Mouse (Mus musculus) c-Kit-positive CD71-positive TER-119-negative erythroid progenitor cells, embryonic 14.5 days (primary cell): ENCODE results near the gene Sh3gl3.
"Not testable (repeated sequence)": the region's sequence is repeated elsewhere in the genome, so short reads cannot be mapped to it uniquely, and the experiment has no call there.

Source experiments
- DNase-seq: peaks from one replicate; pipeline ENCODE4 v3.0.0-alpha.2; 2013; ENCODE audit warnings: low read depth

The Sh3gl3 gene

DNA sequence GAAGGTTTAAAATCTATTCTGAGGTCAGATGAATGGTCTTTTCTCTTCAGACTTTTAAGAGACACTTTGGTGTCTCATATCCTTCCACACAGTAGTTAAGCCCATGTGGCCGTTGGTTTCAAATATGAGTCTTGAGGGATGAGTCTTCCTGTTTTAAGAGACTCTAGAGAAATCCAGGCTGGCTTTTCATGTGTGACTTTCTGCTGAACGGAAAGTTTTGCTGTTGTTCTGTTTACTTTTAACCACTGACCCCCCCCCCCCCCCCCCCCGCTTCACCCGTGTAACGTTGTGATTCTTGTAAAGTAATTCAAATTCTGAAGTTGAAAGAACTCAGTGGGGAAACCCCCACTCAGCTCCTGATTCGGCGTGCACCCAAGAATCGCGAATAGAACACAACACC, 61.8 kb downstream of the Sh3gl3 start:
- no peak for DNase-seq

- DNase-seq = no peak
These were observed 62.7 kb downstream of the Sh3gl3 start for GRCm38 (mm10) chr7:82236152-82236898.

DNA sequence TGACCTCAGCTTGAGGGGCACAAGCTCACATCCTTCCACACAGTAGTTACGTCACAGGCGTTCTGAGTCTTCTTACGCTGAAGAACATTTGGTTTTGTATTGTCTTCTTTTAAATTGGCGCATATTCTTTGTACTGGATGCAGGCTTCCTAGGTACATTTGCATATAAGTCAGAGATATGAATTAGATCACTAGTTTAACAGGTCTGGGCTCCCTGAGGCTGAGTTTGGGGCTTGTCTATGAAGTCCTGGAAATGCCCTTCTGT, 63.2 kb downstream of the Sh3gl3 start:
- no peak for DNase-seq

DNA sequence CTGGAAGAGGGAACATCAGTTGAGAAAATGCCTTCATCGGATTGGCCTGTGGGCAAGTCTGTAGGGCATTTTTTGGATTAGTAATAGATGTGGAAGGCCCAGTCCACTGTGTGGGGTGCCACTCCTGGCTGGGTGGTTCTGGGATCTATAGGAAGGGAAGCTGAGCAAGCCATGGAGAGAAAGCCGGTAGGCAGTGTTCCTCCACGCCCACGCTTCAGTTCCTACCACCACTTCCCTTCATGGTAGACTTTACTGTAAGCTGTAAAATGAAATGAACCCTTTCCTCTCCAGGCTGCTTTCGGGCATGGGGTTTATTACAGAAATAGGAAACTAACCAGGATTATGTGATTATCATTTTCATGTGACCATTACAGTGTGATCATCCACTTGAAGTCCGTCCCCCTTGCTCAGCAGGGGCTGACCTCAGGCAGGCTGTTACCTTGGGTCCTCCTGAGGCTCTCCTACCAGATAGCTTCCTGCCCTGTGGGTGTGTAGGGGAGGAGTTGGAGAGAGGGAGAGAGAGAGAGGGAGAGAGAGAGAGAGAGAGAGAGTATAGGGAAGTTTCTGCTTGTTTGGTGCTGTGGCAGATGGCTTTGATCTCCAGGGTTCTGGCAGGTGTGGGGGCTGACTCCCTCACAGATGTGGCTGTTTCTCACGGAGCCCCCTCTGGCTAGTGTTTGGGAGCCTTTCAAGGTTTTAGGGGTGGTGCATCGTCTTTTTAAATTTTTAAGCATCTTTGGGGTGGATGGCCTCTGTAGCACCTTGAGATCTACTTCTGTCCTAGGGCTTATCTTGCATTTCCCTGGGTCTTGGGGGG, 67.0 kb downstream of the Sh3gl3 start:
- DNase-seq = no peak

- no peak for DNase-seq
These were observed 71.1 kb downstream of the Sh3gl3 start for GRCm38 (mm10) chr7:82244701-82245100.

DNA sequence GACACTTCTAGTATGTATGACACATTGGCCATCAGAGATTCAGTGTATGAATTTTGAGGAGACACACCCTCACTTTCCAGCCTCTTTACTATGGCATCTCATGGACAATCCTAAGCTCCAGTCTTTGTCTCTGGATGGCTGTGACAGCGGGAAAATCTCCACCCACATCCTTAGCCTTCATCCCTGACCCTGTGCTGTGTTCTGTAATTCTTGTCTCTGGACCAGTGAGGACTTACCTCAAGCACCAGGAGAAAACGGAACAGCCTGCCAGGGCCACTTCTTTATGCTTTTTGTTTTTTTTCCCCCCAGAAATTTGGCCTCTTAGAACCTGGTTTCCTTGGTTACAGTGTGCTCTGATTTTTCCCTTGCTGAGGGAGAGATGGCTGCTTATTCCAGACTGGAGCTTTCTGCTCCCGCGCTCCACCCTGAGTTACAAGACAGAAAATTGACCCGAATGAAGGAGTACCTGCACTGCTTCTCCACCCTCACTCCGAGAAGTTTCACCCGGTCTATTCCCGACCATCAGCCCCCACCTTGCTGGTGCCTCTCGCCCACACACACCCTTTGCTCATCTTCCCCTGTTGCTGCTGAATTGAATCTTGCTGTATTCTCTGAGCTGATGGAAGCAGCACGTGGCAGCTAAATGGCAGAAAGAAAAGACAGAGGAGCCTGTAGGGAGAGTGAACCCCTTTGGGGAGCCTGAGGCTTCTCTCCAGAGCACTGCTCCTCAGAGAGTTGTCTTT, 75.5 kb downstream of the Sh3gl3 start:
- DNase-seq = no peak

DNA sequence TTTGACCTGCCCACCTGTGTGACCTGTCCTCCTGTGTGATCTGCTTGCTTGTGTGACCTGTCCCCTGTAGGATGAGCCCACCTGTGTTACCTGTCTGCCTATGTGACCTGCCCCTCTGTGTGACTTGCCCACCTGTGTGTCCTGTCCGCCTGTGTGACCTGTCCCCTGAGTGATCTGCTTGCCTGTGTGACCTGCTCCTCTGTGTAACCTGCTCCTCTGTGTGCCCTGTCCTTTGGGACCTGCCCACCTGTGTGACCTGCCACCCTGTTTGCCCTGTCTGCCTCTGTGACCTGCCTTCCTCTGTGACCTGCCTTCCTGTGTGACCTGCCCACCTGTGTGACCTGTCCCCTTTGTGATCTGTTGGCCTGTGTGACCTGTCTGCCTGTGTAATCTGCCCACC, 79.7 kb downstream of the Sh3gl3 start:
- DNase-seq = no peak

DNA sequence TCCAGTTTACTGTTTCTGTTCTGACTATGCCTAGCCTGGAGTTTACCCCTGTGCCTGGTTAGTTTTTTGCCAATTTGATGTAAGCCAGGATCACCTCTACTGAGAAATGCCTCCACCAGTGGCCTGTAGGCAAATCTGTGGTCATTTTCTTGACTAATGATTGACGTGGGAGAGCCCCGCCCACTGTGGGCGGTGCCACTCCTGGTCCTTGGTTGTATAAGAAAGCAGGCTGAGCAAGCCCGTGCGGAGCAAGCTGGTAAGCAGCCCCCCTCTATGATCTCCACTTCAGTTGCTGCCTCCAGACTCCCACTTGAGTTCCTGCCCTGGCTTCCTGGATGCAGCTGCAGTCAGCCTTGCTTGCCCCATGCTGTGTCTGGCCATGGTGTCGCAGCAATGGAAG, 83.3 kb downstream of the Sh3gl3 start:
- DNase-seq = no peak

- DNase-seq = no peak
These were observed 83.9 kb downstream of the Sh3gl3 start for GRCm38 (mm10) chr7:82257530-82257929.

- no peak for DNase-seq
These were observed 86.6 kb downstream of the Sh3gl3 start for GRCm38 (mm10) chr7:82260210-82260609.

DNA sequence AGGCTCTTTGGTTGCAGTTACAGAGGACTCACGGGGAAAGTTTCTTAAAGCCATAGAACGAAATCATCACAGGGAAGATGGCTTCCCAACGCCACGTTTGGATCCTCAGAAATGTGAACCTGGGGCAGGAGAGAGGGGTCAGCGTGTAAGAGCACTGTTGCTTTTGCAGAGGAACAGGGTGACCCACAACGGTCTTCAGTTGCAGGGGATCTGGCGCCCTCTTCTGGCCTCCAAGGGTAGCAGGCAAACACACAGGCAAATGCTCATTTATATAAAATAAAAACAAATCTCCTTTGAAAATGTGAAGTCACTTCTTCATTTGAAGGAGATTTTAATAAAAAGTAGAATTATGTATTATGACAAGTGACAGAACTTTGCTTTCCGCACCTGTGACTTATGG, 89.5 kb downstream of the Sh3gl3 start:
- DNase-seq = peak; percentile 11

DNA sequence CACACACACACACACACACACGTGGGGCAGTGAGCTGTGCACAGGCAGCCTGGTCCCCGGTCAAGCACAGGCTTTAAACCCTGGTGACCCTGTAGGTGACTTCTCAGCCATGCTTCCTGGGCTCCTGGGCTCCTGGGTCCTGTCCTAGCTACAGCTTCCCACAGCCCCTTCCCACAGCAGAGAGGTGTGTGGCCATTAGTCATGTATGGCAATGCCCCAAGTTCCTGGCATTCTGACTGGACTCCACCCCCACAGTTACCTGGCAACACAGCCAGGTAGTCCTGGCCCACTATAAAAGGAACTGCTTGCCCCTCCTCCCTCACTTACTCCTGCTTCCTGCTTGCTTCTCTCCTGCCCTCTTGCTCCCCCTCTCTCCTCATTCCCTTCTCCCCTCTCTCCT, 90.5 kb downstream of the Sh3gl3 start:
- no peak for DNase-seq

- DNase-seq = no peak
These were observed 91.7 kb downstream of the Sh3gl3 start for GRCm38 (mm10) chr7:82265365-82265764.

DNA sequence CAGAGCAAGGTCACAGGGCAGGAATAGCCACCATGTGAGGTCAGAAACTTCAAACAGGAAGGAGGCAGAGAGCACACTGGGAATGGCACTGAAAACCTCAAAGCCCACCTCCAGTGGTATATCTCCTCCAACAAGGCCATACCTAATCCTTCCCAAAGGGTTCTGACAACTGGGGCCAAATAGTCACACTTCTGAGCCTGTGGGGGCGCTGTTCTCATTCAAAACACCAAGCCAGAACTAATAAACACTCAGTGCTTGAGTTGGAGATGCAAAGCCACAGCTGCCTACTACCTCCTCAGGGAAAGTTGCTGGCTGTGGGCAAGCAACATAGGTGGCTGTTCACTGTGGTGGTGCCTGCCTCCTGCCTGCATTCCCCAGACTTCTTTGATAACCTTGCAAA, 96.3 kb downstream of the Sh3gl3 start:
- no peak for DNase-seq

GRCm38 (mm10) chr7:82271742-82272141, 98.1 kb downstream of the Sh3gl3 start:
- DNase-seq = no peak

DNA sequence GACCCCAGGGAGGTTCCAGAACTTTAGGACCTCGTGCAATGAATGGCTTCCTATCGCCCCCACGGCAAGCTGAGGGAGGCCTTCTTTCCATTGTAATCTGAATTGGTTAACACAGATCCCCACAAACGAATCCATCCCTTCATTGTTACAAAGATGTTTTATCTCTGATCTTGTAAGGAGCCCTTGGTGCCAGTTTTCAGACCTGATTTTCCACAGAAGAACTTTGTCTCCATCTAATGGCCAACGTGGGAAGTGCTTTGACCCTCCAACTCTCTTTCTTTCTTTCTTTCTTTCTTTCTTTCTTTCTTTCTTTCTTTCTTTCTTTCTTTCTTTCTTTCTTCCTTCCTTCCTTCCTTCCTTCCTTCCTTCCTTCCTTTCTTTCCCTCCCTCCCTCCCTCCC, 99.2 kb downstream of the Sh3gl3 start:
- not testable (repeated sequence) for DNase-seq

GRCm38 (mm10) chr7:82274011-82274709, 100.5 kb downstream of the Sh3gl3 start:
- no peak for DNase-seq

DNA sequence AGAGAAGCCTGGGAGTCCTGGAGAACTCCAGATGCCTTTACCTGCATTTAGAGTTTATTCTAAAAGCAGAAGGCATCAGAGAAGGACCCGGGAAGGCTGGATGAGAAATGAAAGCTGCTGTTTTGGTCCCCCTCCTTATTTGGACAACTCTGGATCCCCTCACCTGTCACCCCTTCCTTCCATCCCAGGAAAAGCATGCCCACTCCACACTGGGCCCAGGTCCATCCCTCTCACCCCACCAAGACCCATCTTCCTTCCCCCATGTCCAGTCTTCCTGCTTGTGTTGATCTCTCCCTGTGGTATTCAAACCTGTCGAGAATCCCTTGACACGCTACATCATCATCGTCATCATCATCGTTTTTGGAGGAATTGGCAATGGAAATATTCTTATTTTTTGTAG, 101.3 kb downstream of the Sh3gl3 start:
- DNase-seq = no peak

- no peak for DNase-seq
These were observed 102.0 kb downstream of the Sh3gl3 start for GRCm38 (mm10) chr7:82275529-82276204.

DNA sequence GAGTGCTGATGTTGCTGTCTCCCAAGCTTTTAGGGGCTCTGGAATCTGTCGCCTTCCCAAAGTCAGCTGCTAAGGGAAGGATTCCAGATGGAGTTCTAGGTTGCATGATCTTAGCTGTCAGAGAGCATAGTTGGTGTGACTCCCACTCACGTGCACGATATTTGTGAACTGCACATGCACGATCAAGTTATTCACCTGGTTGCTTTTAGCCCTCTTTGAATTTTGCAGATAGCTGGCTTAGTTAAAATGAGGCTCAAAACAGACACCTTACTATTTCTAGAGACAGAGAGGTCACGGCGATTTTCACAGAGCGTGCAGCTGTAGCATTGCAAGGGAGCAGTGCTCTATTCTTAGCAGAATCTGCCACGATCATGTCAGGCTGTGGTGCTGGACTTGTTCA, 108.4 kb downstream of the Sh3gl3 start:
- no peak for DNase-seq

- DNase-seq = no peak
These were observed 108.8 kb downstream of the Sh3gl3 start for GRCm38 (mm10) chr7:82282464-82282863.

- no peak for DNase-seq
These were observed 113.6 kb downstream of the Sh3gl3 start for GRCm38 (mm10) chr7:82287242-82287641.
